Mouse (Mus musculus) kidney, postnatal 0 days (tissue): ENCODE measurements around the gene Olfr316. TPM values are rescaled to one million over a fixed set of nuclear protein-coding genes. Genes with fewer than 3 reads are reported as not detected.

Source experiments
- ATAC-seq: fragments of 200-750 bp; cut with Nextera tagmentation; replicated peaks from 2 replicates; pipeline ENCODE4 v1.8.0; 2017; ENCODE audit warnings: low read depth, moderate number of reproducible peaks, moderate TSS enrichment, moderate library complexity; ENCODE audit not compliant: low FRiP score
- DNase-seq: peaks from one replicate; pipeline ENCODE4 v3.0.0-alpha.2; 2016; ENCODE audit warnings: low spot score
- H3K27ac ChIP-seq: fragments of 300-500 bp; sonication (generic); 2 replicates; pipeline ENCODE4 v1.5.1; 2014; ENCODE audit warnings: mild to moderate bottlenecking
- H3K27me3 ChIP-seq: fragments of 300-500 bp; sonication (generic); 2 replicates; pipeline ENCODE4 v1.6.1; 2014; ENCODE audit warnings: low read length, mixed read lengths; ENCODE audit not compliant: insufficient read depth
- H3K36me3 ChIP-seq: fragments of 300-500 bp; sonication (generic); 2 replicates; pipeline ENCODE4 v1.6.1; 2014; ENCODE audit warnings: low read length, mixed read lengths; ENCODE audit not compliant: insufficient read depth
- H3K4me1 ChIP-seq: fragments of 300-500 bp; sonication (generic); replicated peaks from 2 replicates; pipeline ENCODE4 v1.6.1; 2014; ENCODE audit warnings: antibody characterized with exemption, low read length, mixed read lengths; ENCODE audit not compliant: insufficient read depth
- H3K4me2 ChIP-seq: fragments of 300-500 bp; sonication (generic); 2 replicates; pipeline ENCODE4 v1.6.1; 2014; ENCODE audit warnings: mild to moderate bottlenecking, low read length, moderate library complexity, mixed read lengths
- H3K4me3 ChIP-seq: fragments of 300-500 bp; sonication (generic); replicated peaks from 2 replicates; pipeline ENCODE4 v1.5.1; 2014; ENCODE audit warnings: low read depth, low read length
- H3K9ac ChIP-seq: fragments of 300-500 bp; sonication (generic); 2 replicates; pipeline ENCODE4 v1.6.1; 2014; ENCODE audit warnings: low read depth, low read length
- H3K9me3 ChIP-seq: fragments of 300-500 bp; sonication (generic); replicated peaks from 2 replicates; pipeline ENCODE4 v1.6.1; 2016; ENCODE audit warnings: low read length, inconsistent platforms, mixed read lengths
- CTCF ChIP-seq: IDR thresholded peaks from 2 replicates; pipeline ENCODE4 v1.5.1; 2016; ENCODE audit warnings: antibody characterized with exemption, low read depth, mild to moderate bottlenecking, moderate library complexity
- WGBS: fragments of 180-500 bp; shearing (Covaris S2); extraction: QIAGEN DNeasy Blood & Tissue Kit; methylation state at CpG from one replicate; pipeline ENCODE4 v1.1.7; 2014; 5-methylcytosine and 5-hydroxymethylcytosine counted together
- polyA plus RNA-seq: library from polyadenylated mRNA; unstranded; fragments of >200 nt; fragmentation: Nextera tagmentation; extraction: Ambion mirVana; gene quantifications from 2 replicates; pipeline ENCODE4 v1.2.1, GENCODE M21; 2015

Gene Olfr316
- polyA plus RNA-seq, 1 experiment from 2014 or later, result not detected

DNA sequence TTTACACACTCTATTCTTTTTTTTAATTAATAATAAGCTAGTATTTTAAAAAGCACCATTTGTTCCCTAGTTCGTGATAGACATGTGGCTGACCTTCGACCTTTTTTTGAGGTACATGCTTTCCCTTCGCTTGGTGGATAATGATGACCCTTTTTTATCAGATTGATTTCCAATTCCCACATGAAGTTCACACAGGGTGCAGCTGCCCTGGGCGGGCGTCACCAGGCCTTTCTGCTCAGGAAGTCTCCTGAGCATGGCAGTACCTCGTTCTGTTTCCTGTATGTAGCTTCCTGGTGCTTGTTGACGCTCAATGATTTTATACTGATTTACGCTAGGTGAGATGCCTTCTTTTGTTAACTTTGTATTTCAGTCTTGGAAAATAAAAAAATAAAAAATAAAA, 35.8 kb downstream of the Olfr316 start:
- no peak overlapping the region for H3K27ac ChIP-seq
- no peak overlapping the region for H3K9ac ChIP-seq
- no peaks in the 10 kb centered on the region for H3K27me3 ChIP-seq
- no peaks in the 10 kb centered on the region for H3K9me3 ChIP-seq
- 73% methylated on average over 8 of the region's 8 CpGs for WGBS
- DNase-seq (no peak), ATAC-seq (no peak)
- H3K4me2 ChIP-seq, result no peak overlapping the region
- TF ChIP-seq CTCF, result no peak
- no peak overlapping the region for H3K4me3 ChIP-seq
- H3K36me3 ChIP-seq, result no peaks in the 10 kb centered on the region
- no peaks in the 10 kb centered on the region for H3K4me1 ChIP-seq

DNA sequence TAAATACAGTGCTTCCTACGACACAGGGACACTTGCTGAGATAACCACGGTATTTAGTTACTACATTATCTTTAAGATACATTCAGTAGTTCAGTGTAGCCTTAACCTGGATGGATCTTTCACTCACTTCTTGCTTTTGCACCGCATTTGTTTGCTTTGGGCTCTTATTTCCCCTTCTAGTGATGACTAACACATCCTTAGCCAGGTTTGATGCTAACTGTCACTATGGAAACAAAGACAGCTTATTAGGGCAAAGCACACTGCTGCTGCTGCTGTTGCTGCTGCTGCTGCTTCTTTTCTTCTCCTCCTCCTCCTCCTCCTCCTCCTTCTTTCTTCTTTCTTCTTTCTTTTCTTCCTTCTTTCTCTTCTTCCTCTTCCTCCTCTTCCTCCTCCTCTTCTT, 37.0 kb downstream of the Olfr316 start:
- no peaks in the 10 kb centered on the region for H3K27me3 ChIP-seq
- WGBS, result 22% methylated on average over 3 of the region's 3 CpGs
- no peak for TF ChIP-seq CTCF
- no peak overlapping the region for H3K4me2 ChIP-seq
- no peaks in the 10 kb centered on the region for H3K36me3 ChIP-seq
- no peak for ATAC-seq
- H3K27ac ChIP-seq, result no peak overlapping the region
- H3K4me3 ChIP-seq, result no peak overlapping the region
- no peak overlapping the region for H3K9ac ChIP-seq
- DNase-seq, result no peak
- H3K4me1 ChIP-seq, result no peaks in the 10 kb centered on the region
- H3K9me3 ChIP-seq, result no peaks in the 10 kb centered on the region

DNA sequence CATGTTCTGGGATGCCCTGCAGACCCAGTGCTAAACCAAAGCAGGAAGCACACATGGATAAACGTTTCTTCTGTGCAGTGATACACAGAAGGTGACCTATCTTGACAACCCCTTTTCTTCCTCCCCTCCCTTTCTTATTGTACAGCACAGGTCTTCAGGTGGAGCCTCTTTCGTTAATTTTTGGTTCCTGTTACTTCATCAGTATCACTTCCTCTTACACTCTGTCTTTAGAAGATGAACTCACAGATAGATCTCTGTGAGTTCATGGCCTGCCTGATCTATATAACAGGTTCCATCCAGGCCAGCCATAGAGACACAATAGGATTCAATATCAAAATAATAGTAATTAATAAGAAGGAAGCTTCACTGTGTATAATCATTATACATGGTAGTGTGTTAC, 37.5 kb downstream of the Olfr316 start:
- no peak for TF ChIP-seq CTCF
- no peak overlapping the region for H3K4me2 ChIP-seq
- no peak overlapping the region for H3K27ac ChIP-seq
- no peak for ATAC-seq
- H3K27me3 ChIP-seq, result no peaks in the 10 kb centered on the region
- no peaks in the 10 kb centered on the region for H3K4me1 ChIP-seq
- H3K4me3 ChIP-seq, result no peak overlapping the region
- no peaks in the 10 kb centered on the region for H3K9me3 ChIP-seq
- no peak for DNase-seq
- WGBS, result 38% methylated on average over 2 of the region's 2 CpGs
- no peak overlapping the region for H3K9ac ChIP-seq
- no peaks in the 10 kb centered on the region for H3K36me3 ChIP-seq

DNA sequence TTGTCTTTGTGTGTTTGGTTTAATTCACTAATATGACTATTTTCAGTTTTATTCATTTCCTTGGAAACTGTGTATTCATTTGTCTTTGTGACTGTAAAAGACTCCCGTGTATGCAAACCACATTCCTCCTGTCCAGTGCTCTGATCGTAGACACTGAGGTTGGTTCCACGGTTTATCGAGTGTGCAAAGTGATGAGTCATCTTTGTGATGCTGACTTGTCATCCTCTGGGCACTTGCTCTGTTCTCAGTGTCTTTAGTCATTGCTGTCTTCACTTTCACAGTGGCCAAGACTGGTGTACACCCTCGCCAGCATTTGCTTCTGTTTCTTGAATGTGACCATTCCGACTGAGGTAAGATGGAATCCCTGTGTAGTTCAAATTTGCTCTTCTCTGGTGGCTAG, 38.1 kb downstream of the Olfr316 start:
- Histone ChIP-seq H3K9me3 (no peaks in the 10 kb centered on the region), H3K27ac (no peak overlapping the region), H3K9ac (no peak overlapping the region), H3K4me1 (no peaks in the 10 kb centered on the region), H3K27me3 (no peaks in the 10 kb centered on the region), H3K4me3 (no peak overlapping the region), H3K36me3 (no peaks in the 10 kb centered on the region), H3K4me2 (no peak overlapping the region)
- no peak for ATAC-seq
- TF ChIP-seq CTCF, result no peak
- DNase-seq, result no peak
- WGBS, result 68% methylated on average over 6 of the region's 6 CpGs

DNA sequence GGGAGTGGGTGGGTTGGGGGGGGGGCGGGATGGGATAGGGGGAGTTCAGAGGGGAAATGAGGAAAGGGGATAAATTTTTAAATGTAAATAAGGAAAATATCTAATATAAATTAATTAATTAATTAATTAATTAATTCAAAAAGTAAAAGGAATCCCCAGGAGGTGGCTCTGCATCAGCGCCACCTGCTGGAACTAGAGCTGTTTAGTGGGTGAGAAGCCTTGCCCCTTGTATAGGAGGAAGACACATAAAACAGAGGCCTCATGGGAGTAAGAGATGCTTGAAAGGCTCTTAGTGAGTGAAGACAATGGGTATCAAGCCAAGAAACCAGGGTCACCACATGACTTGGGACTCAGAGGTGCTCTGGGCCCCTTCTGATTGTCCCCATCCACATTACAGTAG, 43.3 kb downstream of the Olfr316 start:
- no peak for ATAC-seq
- 87% methylated on average over 2 of the region's 2 CpGs for WGBS
- no peaks in the 10 kb centered on the region for H3K36me3 ChIP-seq

DNA sequence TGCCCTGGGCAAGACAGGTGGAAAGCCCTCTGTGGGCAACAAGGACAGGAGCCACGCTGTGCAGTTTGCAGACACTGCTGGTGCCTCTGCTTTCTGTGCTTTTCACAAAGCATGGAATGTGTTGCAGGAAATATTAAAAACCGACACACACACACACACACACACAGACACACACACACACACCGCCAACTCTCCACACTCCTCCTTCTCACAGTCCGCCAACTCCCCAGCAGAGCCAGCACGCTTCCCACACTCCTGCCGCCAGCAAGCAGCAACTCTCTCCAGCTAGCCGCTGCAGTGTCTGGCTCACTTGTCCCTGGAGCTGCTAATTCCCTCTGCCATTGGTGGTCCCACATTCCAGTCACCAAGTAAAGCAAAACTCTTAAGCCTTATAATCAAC, 44.3 kb downstream of the Olfr316 start:
- Histone ChIP-seq H3K9ac (no peak overlapping the region), H3K27ac (no peak overlapping the region), H3K4me2 (no peak overlapping the region), H3K4me1 (no peaks in the 10 kb centered on the region), H3K4me3 (no peak overlapping the region), H3K27me3 (no peaks in the 10 kb centered on the region), H3K9me3 (no peaks in the 10 kb centered on the region), H3K36me3 (no peaks in the 10 kb centered on the region)
- DNase-seq (no peak), ATAC-seq (no peak)
- no peak for TF ChIP-seq CTCF
- WGBS, result 79% methylated on average over 7 of the region's 7 CpGs

More for the DNA sequence above, 43.3 kb downstream of the Olfr316 start:
- Histone ChIP-seq H3K4me3 (no peak overlapping the region), H3K9ac (no peak overlapping the region), H3K4me1 (no peaks in the 10 kb centered on the region), H3K9me3 (no peaks in the 10 kb centered on the region), H3K4me2 (no peak overlapping the region), H3K27me3 (no peaks in the 10 kb centered on the region), H3K27ac (no peak overlapping the region)
- no peak for DNase-seq
- no peak for TF ChIP-seq CTCF

DNA sequence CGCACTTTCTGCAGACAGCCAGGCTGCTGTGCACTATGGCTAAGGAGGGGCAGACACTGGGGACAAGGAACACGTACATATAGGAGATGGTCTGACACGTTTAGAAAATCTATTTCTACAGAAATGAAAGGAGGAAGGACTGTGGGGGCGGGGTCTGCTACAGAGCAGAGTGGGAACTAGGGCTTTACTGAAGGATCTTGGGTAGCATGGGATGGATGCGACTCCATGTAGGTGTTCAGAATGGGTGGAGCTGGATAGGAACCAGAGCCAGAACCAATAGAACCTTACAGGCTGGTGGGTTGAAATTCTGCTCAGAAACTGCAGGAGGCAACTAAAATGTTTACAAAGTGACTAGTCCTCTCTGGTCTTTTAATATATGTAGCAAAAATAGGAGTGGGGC, 47.2 kb downstream of the Olfr316 start:
- no peaks in the 10 kb centered on the region for H3K9me3 ChIP-seq
- no peak overlapping the region for H3K9ac ChIP-seq
- TF ChIP-seq CTCF, result no peak
- no peak overlapping the region for H3K27ac ChIP-seq
- DNase-seq, result no peak
- H3K36me3 ChIP-seq, result no peaks in the 10 kb centered on the region
- 76% methylated on average over 5 of the region's 5 CpGs for WGBS
- ATAC-seq, result no peak
- H3K4me2 ChIP-seq, result no peak overlapping the region
- no peaks in the 10 kb centered on the region for H3K27me3 ChIP-seq
- H3K4me1 ChIP-seq, result no peaks in the 10 kb centered on the region
- no peak overlapping the region for H3K4me3 ChIP-seq
